Mouse (Mus musculus) bone marrow, adult 2 months (tissue): ENCODE results near the gene Msantd2.

Source experiments
- CTCF ChIP-seq: fragments of 200-500 bp; IDR thresholded peaks from 2 replicates; pipeline ENCODE4 v1.5.1; 2011; ENCODE audit warnings: low read length, control low read depth; ENCODE audit not compliant: control insufficient read depth, insufficient read depth
- POLR2A ChIP-seq: fragments of 200-500 bp; IDR thresholded peaks from 2 replicates; pipeline ENCODE4 v1.6.1; 2011; ENCODE audit warnings: low read depth, mild to moderate bottlenecking, control low read depth, low read length, borderline replicate concordance; ENCODE audit not compliant: control insufficient read depth

DNA sequence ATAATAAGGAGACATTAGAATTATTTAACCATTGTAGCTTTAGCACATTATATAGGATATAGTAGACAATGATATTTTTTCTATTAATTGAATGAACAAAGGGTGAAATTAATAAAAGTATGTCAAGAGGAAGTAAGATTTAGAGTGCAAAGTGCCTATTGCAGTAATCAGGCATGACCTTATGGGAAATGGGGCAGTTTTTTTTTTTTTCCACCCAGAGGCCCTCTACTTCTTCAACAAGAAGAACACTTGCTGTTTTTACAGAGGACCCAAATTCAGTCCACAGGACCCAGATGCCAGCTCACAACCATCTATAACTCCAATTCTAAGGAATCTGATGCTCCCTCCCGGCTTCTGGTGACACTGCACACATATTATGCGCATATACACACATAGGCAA, 71.5 kb downstream of the Msantd2 start:
- TF ChIP-seq CTCF, result no peak
- TF ChIP-seq POLR2A, result no peak
